Mouse (Mus musculus): ENCODE results near the gene Prmt3. TPM values are rescaled to one million over a fixed set of nuclear protein-coding genes. Genes with fewer than 3 reads are reported as not detected.
A peak's percentile ranks its signal among the peaks of the same experiment; 100 is the strongest.

The Prmt3 gene
- polyA plus RNA-seq, 1 experiment: 13.1 TPM

- DNase-seq: peak; percentile 9
- no peaks in the 10 kb centered on the region for H3K4me1 ChIP-seq (ENCODE audit: control insufficient read depth, insufficient read depth, low read length)
- no peak overlapping the region for H3K4me3 ChIP-seq (replicated peaks; ENCODE audit: extremely low read depth, low read depth, low read length)
- TF ChIP-seq POLR2A (IDR thresholded peaks at IDR 0.05; ENCODE audit: borderline replicate concordance, extremely low read depth, low read depth, low read length): no peak
- TF ChIP-seq CTCF (IDR thresholded peaks at IDR 0.05; ENCODE audit: insufficient read depth, low read length): peak; percentile 39; the same call in 1 of the 2 replicates
- WGBS: 75% methylated on average over 12 of the region's 12 CpGs
These were observed 8.7 kb downstream of the Prmt3 start for GRCm38 (mm10) chr7:49786618-49787382.

GRCm38 (mm10) chr7:49787383-49787645, 9.2 kb downstream of the Prmt3 start:
- no peaks in the 10 kb centered on the region for H3K4me1 ChIP-seq (ENCODE audit: control insufficient read depth, insufficient read depth, low read length)
- no peak overlapping the region for H3K4me3 ChIP-seq (replicated peaks; ENCODE audit: extremely low read depth, low read depth, low read length)
- DNase-seq: no peak
- WGBS: 96% methylated on average over 3 of the region's 3 CpGs
- no peak for TF ChIP-seq POLR2A (IDR thresholded peaks at IDR 0.05; ENCODE audit: borderline replicate concordance, extremely low read depth, low read depth, low read length)
- no peak for TF ChIP-seq CTCF (IDR thresholded peaks at IDR 0.05; ENCODE audit: insufficient read depth, low read length)

GRCm38 (mm10) chr7:49794304-49794703, 16.2 kb downstream of the Prmt3 start:
- Histone ChIP-seq H3K4me3 (replicated peaks; ENCODE audit: extremely low read depth, low read depth, low read length) (no peak overlapping the region), H3K4me1 (ENCODE audit: control insufficient read depth, insufficient read depth, low read length) (no peaks in the 10 kb centered on the region)
- no peak for DNase-seq
- 78% methylated on average over 2 of the region's 2 CpGs for WGBS
- TF ChIP-seq CTCF (IDR thresholded peaks at IDR 0.05; ENCODE audit: insufficient read depth, low read length) (no peak), POLR2A (IDR thresholded peaks at IDR 0.05; ENCODE audit: borderline replicate concordance, extremely low read depth, low read depth, low read length) (no peak)

GRCm38 (mm10) chr7:49797171-49797570, 19.0 kb downstream of the Prmt3 start:
- WGBS: 42% methylated on average over 1 of the region's 1 CpGs
- Histone ChIP-seq H3K4me1 (ENCODE audit: control insufficient read depth, insufficient read depth, low read length) (no peaks in the 10 kb centered on the region), H3K4me3 (replicated peaks; ENCODE audit: extremely low read depth, low read depth, low read length) (no peak overlapping the region)
- no peak for DNase-seq
- TF ChIP-seq POLR2A (IDR thresholded peaks at IDR 0.05; ENCODE audit: borderline replicate concordance, extremely low read depth, low read depth, low read length) (no peak), CTCF (IDR thresholded peaks at IDR 0.05; ENCODE audit: insufficient read depth, low read length) (no peak)

- WGBS: 91% methylated on average over 6 of the region's 6 CpGs
- H3K4me3 ChIP-seq (replicated peaks; ENCODE audit: extremely low read depth, low read depth, low read length): no peak overlapping the region
- no peak for DNase-seq
- TF ChIP-seq POLR2A (IDR thresholded peaks at IDR 0.05; ENCODE audit: borderline replicate concordance, extremely low read depth, low read depth, low read length) (no peak), CTCF (IDR thresholded peaks at IDR 0.05; ENCODE audit: insufficient read depth, low read length) (no peak)
- no peaks in the 10 kb centered on the region for H3K4me1 ChIP-seq (ENCODE audit: control insufficient read depth, insufficient read depth, low read length)
These were observed 25.4 kb downstream of the Prmt3 start for GRCm38 (mm10) chr7:49803511-49803910.

GRCm38 (mm10) chr7:49804638-49805165, 26.6 kb downstream of the Prmt3 start:
- 62% methylated on average over 5 of the region's 5 CpGs for WGBS
- Histone ChIP-seq H3K4me3 (replicated peaks; ENCODE audit: extremely low read depth, low read depth, low read length) (no peak overlapping the region), H3K4me1 (ENCODE audit: control insufficient read depth, insufficient read depth, low read length) (no peaks in the 10 kb centered on the region)
- no peak for DNase-seq
- TF ChIP-seq CTCF (IDR thresholded peaks at IDR 0.05; ENCODE audit: insufficient read depth, low read length) (no peak), POLR2A (IDR thresholded peaks at IDR 0.05; ENCODE audit: borderline replicate concordance, extremely low read depth, low read depth, low read length) (no peak)

- no peak for DNase-seq
- H3K4me3 ChIP-seq (replicated peaks; ENCODE audit: extremely low read depth, low read depth, low read length): no peak overlapping the region
- no peak for TF ChIP-seq POLR2A (IDR thresholded peaks at IDR 0.05; ENCODE audit: borderline replicate concordance, extremely low read depth, low read depth, low read length)
- TF ChIP-seq CTCF (IDR thresholded peaks at IDR 0.05; ENCODE audit: insufficient read depth, low read length): no peak
- H3K4me1 ChIP-seq (ENCODE audit: control insufficient read depth, insufficient read depth, low read length): no peaks in the 10 kb centered on the region
- WGBS: 67% methylated on average over 3 of the region's 3 CpGs
These were observed 27.5 kb downstream of the Prmt3 start for GRCm38 (mm10) chr7:49805618-49806017.

GRCm38 (mm10) chr7:49807093-49807682, 29.0 kb downstream of the Prmt3 start:
- 65% methylated on average over 9 of the region's 9 CpGs for WGBS
- no peak for DNase-seq
- Histone ChIP-seq H3K4me3 (replicated peaks; ENCODE audit: extremely low read depth, low read depth, low read length) (no peak overlapping the region), H3K4me1 (ENCODE audit: control insufficient read depth, insufficient read depth, low read length) (no peaks in the 10 kb centered on the region)
- TF ChIP-seq CTCF (IDR thresholded peaks at IDR 0.05; ENCODE audit: insufficient read depth, low read length) (no peak), POLR2A (IDR thresholded peaks at IDR 0.05; ENCODE audit: borderline replicate concordance, extremely low read depth, low read depth, low read length) (no peak)

GRCm38 (mm10) chr7:49807846-49808622, 29.9 kb downstream of the Prmt3 start:
- 93% methylated on average over 17 of the region's 17 CpGs for WGBS
- no peak for DNase-seq
- Histone ChIP-seq H3K4me1 (ENCODE audit: control insufficient read depth, insufficient read depth, low read length) (no peaks in the 10 kb centered on the region), H3K4me3 (replicated peaks; ENCODE audit: extremely low read depth, low read depth, low read length) (no peak overlapping the region)
- TF ChIP-seq CTCF (IDR thresholded peaks at IDR 0.05; ENCODE audit: insufficient read depth, low read length) (no peak), POLR2A (IDR thresholded peaks at IDR 0.05; ENCODE audit: borderline replicate concordance, extremely low read depth, low read depth, low read length) (no peak)
